Mouse (Mus musculus) splenic B cell, adult 2 months (primary cell): ENCODE measurements at regions not wholly inside any gene's neighbourhood (a gene's known extent, or its start where the extent isn't known, plus 50 kb on each side); places are given as distances from the start of the nearest gene placed in this dataset.

Source experiments
- DNase-seq: peaks from one replicate; pipeline ENCODE4 v3.0.0-alpha.2; 2011; ENCODE audit warnings: low read depth, low spot score
- H3K27me3 ChIP-seq: 2 replicates; pipeline ENCODE4 v1.6.1; 2012; ENCODE audit warnings: mild to moderate bottlenecking, low read length, moderate library complexity, mixed read lengths; ENCODE audit not compliant: control insufficient read depth, poor library complexity, insufficient read depth, severe bottlenecking
- H3K36me3 ChIP-seq: 2 replicates; pipeline ENCODE4 v1.6.1; 2012; ENCODE audit warnings: mild to moderate bottlenecking, low read length, moderate library complexity, mixed read lengths; ENCODE audit not compliant: control insufficient read depth, poor library complexity, insufficient read depth, severe bottlenecking

GRCm38 (mm10) chr4:131590136-131590535 is 248.0 kb downstream of the Ptpru start:
- Histone ChIP-seq H3K27me3 (no peaks in the 10 kb centered on the region), H3K36me3 (no peaks in the 10 kb centered on the region)
- no peak for DNase-seq

GRCm38 (mm10) chr4:131591456-131591855 is 246.6 kb downstream of the Ptpru start:
- Histone ChIP-seq H3K27me3 (no peaks in the 10 kb centered on the region), H3K36me3 (no peaks in the 10 kb centered on the region)
- no peak for DNase-seq

- no peak for DNase-seq
- Histone ChIP-seq H3K27me3 (no peaks in the 10 kb centered on the region), H3K36me3 (no peaks in the 10 kb centered on the region)
Measured at GRCm38 (mm10) chr4:131597996-131598395, 240.1 kb downstream of the Ptpru start.

- no peak for DNase-seq
- H3K36me3 ChIP-seq: no peaks in the 10 kb centered on the region
- no peaks in the 10 kb centered on the region for H3K27me3 ChIP-seq
Measured at GRCm38 (mm10) chr4:131614434-131614833, 223.7 kb downstream of the Ptpru start.

GRCm38 (mm10) chr4:131615587-131615986 is 222.5 kb downstream of the Ptpru start:
- Histone ChIP-seq H3K36me3 (no peaks in the 10 kb centered on the region), H3K27me3 (no peaks in the 10 kb centered on the region)
- DNase-seq: no peak

- Histone ChIP-seq H3K27me3 (no peaks in the 10 kb centered on the region), H3K36me3 (no peaks in the 10 kb centered on the region)
- DNase-seq: no peak
Measured at GRCm38 (mm10) chr4:131638105-131638504, 200.0 kb downstream of the Ptpru start.

GRCm38 (mm10) chr4:131656034-131656433 is 182.1 kb downstream of the Ptpru start:
- Histone ChIP-seq H3K27me3 (no peaks in the 10 kb centered on the region), H3K36me3 (no peaks in the 10 kb centered on the region)
- no peak for DNase-seq

- DNase-seq: no peak
- H3K36me3 ChIP-seq: no peaks in the 10 kb centered on the region
- no peaks in the 10 kb centered on the region for H3K27me3 ChIP-seq
Measured at GRCm38 (mm10) chr4:131657922-131658321, 180.2 kb downstream of the Ptpru start.

GRCm38 (mm10) chr4:131660931-131661330 is 177.2 kb downstream of the Ptpru start:
- Histone ChIP-seq H3K27me3 (no peaks in the 10 kb centered on the region), H3K36me3 (no peaks in the 10 kb centered on the region)
- DNase-seq: no peak

GRCm38 (mm10) chr4:131671784-131672515 is 166.1 kb downstream of the Ptpru start:
- DNase-seq: no peak
- H3K36me3 ChIP-seq: no peaks in the 10 kb centered on the region

GRCm38 (mm10) chr4:131677966-131678365 is 160.1 kb downstream of the Ptpru start:
- Histone ChIP-seq H3K27me3 (no peaks in the 10 kb centered on the region), H3K36me3 (no peaks in the 10 kb centered on the region)
- DNase-seq: no peak

More at GRCm38 (mm10) chr4:131671784-131672515, 166.1 kb downstream of the Ptpru start:
- no peaks in the 10 kb centered on the region for H3K27me3 ChIP-seq

- DNase-seq: no peak
- no peaks in the 10 kb centered on the region for H3K36me3 ChIP-seq
- no peaks in the 10 kb centered on the region for H3K27me3 ChIP-seq
Measured at GRCm38 (mm10) chr4:131683176-131683575, 154.9 kb downstream of the Ptpru start.

- Histone ChIP-seq H3K36me3 (no peaks in the 10 kb centered on the region), H3K27me3 (no peaks in the 10 kb centered on the region)
- DNase-seq: no peak
Measured at GRCm38 (mm10) chr4:131685544-131685943, 152.5 kb downstream of the Ptpru start.

- H3K36me3 ChIP-seq: no peaks in the 10 kb centered on the region
- DNase-seq: peak; percentile 19
Measured at GRCm38 (mm10) chr4:131694232-131694631, 143.9 kb downstream of the Ptpru start.

GRCm38 (mm10) chr4:131695941-131696912 is 141.9 kb downstream of the Ptpru start:
- Histone ChIP-seq H3K36me3 (no peaks in the 10 kb centered on the region), H3K27me3 (no peaks in the 10 kb centered on the region; the same call in 1 of the 2 replicates)
- DNase-seq: no peak

More at GRCm38 (mm10) chr4:131694232-131694631, 143.9 kb downstream of the Ptpru start:
- no peaks in the 10 kb centered on the region; the same call in 1 of the 2 replicates for H3K27me3 ChIP-seq
